Mouse (Mus musculus) urinary bladder, adult 2 months (tissue): ENCODE data around the gene Pdzd8. TPM values are rescaled to one million over a fixed set of nuclear protein-coding genes. Genes with fewer than 3 reads are reported as not detected.

ENCODE experiments used
- DNase-seq: peaks from one replicate; pipeline ENCODE4 v3.0.0; 2022; ENCODE audit warnings: low spot score
- polyA plus RNA-seq: library from polyadenylated mRNA; depleted of rRNA; stranded (reverse); fragments of >200 nt; gene quantifications from 2 replicates; pipeline ENCODE4 v1.2.3, GENCODE M21; 2012

Pdzd8 gene
- polyA plus RNA-seq, 1 experiment, result 10.1 TPM

GRCm38 (mm10) chr19:59354906-59355305 lies 9.3 kb upstream of the Pdzd8 start:
- no peak for DNase-seq

DNA sequence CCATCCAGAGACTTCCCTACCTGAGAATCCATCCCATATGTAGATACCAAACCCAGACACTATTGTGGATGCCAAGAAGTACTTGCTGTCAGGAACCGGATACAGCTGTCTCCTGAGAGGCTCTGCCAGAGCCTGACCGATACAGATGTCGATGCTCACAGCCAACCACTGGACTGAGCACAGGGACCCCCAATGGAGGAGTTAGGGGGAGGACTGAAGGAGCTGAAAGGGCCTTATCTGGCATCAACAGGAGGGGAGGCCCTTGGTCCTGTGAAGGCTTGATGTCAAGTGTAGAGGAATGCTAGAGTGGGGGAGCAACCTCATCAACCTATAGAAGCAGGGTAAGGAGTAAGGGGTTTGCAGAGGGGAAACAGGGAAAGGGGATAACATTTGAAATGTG lies 7.2 kb upstream of the Pdzd8 start:
- DNase-seq, result no peak

- DNase-seq, result no peak
Measured at GRCm38 (mm10) chr19:59351151-59351889, 5.7 kb upstream of the Pdzd8 start.

GRCm38 (mm10) chr19:59350273-59350903 lies 4.8 kb upstream of the Pdzd8 start:
- DNase-seq, result no peak

DNA sequence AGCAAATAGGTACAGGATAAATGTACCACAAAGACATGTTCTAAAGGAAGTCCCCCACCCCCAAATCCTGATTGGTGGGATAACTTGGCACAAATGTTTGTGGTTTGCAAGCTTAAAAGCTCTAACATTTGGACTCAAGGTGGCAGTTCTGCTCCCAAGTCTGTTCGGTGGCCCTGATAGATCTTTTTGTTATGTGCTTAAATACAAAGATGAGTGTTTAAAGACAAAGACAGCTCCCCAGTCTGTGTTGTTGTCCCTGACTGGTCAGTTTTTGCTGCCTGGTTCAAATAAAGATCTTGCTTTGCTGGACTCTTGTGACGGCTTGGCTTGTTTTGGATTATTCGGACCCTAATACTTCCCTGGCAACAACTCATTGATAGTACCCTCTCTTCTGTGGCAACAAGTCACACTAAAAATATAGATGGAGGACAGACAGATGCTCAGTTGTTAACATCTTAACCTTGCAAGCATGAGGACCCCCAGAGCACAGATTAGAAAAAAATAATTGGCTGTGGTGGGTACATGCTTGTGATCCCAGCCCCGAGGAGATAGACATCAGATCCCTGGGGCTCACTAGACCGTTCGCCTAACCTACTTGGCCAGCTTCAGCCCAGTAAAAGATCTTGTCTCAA lies 3.9 kb upstream of the Pdzd8 start:
- no peak for DNase-seq

DNA sequence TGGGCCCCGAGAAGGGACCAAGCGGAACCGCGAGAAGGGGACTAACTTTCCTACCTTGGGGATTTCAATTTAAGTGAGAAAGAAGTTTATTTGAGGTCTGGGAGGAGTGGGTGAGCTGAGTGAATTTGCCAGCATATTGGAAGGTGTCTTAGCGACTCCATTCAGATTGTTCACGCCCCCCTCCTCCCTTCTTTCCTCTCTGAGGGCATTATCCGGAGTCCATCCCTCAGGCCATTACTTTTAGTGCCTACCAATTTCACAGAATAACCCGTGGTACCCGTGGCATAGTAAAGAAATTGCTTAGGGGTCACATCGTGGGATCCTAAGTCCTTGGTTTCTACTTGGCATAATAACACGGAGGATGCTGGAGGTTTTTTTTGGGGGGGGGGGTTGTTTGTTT lies 745 bp upstream of the Pdzd8 start:
- DNase-seq, result no peak

GRCm38 (mm10) chr19:59345081-59345657 lies 411 bp downstream of the Pdzd8 start:
- DNase-seq, result peak; percentile 54

GRCm38 (mm10) chr19:59344304-59344711 lies 1.3 kb downstream of the Pdzd8 start:
- peak; percentile 28 for DNase-seq

DNA sequence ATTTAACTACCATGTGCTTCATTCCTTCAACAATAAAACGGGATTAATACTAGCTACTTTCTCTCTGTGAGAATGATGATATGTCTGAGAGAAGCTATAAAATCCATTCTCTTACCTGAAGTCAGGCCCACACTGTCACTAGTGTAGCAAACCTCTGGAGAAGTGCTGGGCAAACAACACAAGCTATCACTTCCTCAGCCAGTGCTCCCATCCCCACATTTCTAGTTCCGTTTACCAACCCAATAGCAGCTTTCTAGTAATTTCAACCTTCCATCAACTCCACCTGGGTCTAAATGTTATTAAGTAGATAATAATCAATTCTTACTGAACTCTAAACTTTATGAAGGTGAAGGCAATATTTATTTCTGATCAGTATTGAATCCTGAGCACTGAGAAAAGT lies 2.6 kb downstream of the Pdzd8 start:
- DNase-seq, result no peak

DNA sequence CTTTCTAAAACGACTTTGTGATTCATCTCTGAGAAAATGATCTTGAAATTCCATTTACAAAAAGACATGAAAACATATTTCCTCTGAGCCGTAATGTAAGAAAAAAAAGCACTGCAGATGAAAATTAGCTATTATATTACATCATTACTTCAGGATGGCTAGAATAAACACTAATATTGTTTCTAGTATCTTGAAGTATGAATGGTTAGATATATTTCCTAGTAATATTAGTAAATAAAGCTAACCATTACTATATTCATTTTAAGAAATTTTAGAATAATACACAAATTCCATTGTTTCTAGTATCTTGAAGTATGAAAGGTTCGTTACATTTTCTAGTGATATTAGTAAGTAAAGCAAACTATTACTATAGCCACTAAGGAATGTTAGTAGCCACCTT lies 5.7 kb downstream of the Pdzd8 start:
- no peak for DNase-seq

- no peak for DNase-seq
Measured at GRCm38 (mm10) chr19:59337872-59338681, 7.5 kb downstream of the Pdzd8 start.

DNA sequence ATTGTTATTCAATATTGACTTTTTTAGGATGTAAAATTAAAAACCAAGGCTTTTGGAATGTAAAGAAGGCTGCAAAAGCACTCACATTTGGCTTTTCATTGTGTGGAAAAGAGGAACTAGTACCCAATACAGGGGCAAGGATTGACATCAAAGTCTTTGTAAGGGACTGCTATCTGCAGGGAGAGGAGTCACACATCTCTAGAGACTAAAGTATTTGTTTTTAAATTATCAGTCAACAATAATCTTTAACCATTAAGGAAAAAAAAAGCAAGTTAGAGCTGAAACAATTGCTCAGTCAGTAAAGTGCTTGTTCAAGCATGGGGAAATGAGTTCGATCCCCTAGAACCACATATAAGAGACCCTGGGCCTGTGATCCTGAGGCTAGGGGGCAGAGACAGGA lies 8.9 kb downstream of the Pdzd8 start:
- DNase-seq, result no peak

DNA sequence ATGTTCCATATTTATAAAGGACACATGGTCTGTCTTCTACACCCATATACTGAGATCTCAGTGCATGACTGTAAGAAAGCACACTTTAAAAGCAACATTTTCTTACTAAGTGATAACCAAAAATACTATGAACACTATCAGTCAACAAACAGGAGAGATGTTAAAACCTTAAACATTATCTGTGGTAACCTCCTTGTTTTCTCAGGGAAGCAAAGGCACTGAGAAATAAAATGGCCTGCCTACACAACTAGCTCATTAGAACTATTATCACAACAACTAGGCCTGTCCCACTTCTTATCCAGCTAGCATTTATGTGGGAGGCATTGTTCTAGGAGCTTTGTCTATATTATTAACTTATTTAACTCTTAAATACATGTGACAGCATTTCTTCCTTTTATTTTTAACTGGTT lies 14.8 kb downstream of the Pdzd8 start:
- DNase-seq, result no peak

DNA sequence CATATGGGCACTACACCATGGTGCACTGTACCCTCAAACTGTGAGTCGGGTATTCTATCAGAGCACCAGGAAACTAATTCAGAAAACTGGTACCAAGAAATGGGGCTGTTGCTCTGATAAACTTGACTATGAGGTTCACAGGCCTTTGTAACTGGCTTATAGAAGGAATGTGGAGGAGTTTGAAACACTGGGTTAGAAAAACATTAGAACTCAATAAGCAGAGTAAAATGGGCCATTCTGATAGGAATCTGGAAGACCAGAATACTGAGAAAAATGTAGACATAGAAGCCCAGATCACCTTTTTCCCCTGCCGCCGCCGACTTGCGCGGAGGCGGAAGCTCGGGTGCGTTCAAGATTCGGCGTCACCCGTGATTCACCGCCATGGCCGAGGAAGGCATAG lies 23.6 kb downstream of the Pdzd8 start, which contains the start of gene Rps12-ps3:
Rps12-ps3 (plus strand) TSS at position 301 of the 400 bp plus-strand sequence.
- DNase-seq, result no peak

DNA sequence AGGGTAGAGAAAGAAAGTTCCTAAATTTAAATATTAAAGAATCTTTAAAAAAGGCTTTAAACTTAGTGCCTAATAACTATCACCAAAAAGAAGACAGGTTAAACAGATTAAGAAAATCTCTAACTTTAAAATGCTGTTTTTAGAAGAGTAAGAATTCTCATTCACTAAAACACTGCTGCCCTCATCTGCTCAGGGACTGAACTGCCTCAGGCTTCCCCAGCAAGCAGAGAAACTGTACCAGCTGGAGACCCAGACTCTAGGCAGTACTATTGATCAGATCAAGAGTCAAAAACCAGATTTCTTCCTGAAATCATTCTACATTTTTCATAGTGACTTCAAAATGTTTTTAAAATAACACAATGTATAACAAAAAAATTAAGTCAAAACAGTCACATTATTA lies 29.0 kb downstream of the Pdzd8 start:
- DNase-seq, result no peak

- no peak for DNase-seq
Measured at GRCm38 (mm10) chr19:59315308-59315707, 30.3 kb downstream of the Pdzd8 start.

GRCm38 (mm10) chr19:59292183-59292839 lies 53.3 kb downstream of the Pdzd8 start:
- DNase-seq, result no peak

- DNase-seq, result no peak
Measured at GRCm38 (mm10) chr19:59289811-59290210, 55.8 kb downstream of the Pdzd8 start.

GRCm38 (mm10) chr19:59289042-59289441 lies 56.5 kb downstream of the Pdzd8 start:
- no peak for DNase-seq

DNA sequence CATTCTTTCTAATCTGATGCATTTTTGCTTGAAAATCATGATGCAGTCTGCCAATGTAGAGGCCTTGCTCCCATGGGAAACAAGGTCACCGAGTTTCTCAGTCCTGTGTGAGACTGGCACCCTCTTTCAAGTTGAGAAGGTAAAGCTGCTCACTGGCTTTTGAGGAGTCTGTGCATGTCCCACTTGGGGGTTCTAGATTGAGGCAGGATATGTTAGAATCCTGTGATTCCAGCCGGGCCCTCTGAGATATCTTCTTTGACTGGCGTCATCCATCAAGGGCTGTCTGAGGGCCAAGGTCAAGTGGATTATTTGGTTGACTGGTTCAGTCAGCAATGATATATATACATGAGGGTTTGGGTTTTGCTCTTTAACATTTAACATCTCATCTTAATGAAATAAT lies 63.6 kb downstream of the Pdzd8 start:
- DNase-seq, result no peak

DNA sequence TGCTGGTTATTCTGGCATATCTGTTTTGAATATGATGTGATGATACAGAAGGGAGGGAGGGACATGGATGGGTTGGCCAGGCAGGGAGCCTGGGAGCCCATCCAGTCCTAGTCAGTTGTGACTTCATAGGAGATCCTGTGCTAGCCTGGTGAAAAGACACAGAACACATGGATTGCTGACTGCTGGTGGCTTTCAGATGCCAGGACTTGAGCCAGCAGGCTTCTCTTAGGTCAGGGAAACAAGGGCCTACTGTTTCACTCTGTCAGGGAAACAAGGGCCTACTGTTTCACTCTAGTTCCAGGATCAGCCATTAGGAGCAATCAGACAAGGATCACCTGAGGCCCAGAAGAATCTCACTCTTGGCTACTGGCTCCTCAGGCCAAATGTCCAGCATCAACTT lies 64.7 kb downstream of the Pdzd8 start:
- DNase-seq, result no peak
